Mouse (Mus musculus) kidney, adult 9 months (tissue): ENCODE results near the gene Slamf1.
"Not testable (repeated sequence)": the region's sequence is repeated elsewhere in the genome, so short reads cannot be mapped to it uniquely, and the experiment has no call there.

Experiments
- DNase-seq: peaks from one replicate; pipeline ENCODE4 v3.0.0; 2022

The Slamf1 gene

DNA sequence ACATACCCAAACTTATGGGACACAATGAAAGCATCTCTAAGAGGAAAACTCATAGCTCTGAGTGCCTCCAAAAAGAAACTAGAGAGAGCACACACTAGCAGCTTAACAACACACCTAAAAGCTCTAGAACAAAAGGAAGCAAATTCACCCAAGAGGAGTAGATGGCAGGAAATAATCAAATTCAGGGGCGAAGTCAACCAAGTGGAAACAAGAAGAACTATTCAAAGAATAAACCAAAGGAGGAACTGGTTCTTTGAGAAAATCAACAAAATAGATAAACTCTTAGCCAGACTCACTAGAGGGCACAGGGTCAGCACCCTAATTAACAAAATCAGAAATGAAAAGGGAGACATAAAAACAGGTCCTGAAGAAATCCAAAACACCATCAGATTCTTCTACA lies 44.1 kb downstream of the Slamf1 start:
- not testable (repeated sequence) for DNase-seq

DNA sequence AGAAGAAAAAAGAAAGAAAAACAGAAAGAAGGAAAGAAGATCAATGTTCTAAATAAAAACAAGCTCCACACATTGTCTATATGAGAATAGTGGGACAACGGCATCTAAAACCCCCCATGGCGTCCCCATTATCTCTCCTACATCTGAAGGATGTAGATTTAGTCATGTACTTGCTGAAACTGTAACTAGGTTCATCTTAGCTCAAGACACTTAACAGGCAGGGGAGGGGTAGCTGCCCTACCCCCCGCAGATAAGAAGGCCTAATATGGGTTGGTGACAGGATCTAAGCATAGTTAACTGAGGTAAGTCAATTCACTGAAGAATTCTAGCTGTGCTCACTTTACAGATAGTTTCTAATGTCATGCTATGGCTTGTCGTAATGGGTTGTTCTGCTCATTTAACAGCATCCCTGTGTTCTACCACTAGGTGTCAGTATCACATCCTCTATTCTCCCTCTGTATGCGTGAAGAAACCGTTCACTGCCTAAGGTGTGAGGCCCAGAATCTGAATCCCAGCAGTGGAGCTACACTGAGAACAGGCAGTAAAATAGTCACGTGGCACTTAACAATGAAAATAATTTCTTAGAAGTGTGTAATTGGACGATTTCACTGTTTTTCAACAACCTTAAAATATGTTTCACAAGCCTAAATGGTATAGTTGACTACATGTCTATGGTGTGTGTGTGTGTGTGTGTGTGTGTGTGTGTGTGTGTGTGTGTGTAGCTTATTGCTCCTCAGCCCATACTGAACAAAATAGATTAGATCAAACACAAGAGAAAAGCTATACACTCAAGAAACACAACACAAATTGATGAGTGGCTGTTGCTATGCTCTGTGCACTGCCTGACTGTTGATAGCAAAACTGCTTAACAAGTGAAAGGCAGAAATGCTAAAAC lies 48.9 kb downstream of the Slamf1 start:
- peak; percentile 60 for DNase-seq

DNA sequence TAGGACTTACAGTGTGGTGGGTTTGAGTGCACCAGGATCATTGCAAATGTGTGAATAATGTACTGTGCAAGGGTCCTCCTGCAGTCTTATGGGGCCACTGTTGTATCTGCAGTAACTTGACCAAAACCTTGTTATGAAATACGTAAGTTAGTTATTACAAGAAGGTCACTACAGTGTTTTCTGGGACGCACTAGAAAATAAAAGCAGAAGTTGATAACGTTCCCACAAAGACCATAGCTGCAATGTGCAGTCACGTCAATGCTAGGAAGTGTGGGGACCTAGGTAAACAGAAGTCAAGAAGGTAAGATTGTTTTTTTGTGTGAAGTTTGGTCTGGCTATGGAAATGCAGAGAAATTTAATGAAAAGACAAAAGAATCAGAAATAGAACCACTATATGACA lies 50.1 kb downstream of the Slamf1 start:
- DNase-seq, result no peak

DNA sequence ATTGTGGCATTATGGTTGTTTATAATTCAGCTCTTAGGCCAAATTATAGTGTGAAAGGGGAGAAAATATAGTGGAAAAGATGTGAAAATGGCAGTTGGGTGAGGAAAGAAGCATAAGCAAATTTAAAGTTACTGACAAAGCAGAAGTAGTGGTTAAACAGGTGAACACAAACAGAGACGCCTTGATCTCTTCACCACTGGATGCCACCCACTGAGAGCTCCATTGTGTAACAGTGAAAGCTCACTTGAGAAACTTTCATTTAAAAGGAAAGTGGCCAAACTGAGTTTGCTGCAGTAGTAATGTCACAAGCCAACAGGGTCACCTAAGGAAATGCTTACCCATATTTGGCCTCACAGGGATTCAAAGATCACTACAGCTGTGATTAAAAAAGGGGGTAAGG lies 54.4 kb downstream of the Slamf1 start:
- no peak for DNase-seq

DNA sequence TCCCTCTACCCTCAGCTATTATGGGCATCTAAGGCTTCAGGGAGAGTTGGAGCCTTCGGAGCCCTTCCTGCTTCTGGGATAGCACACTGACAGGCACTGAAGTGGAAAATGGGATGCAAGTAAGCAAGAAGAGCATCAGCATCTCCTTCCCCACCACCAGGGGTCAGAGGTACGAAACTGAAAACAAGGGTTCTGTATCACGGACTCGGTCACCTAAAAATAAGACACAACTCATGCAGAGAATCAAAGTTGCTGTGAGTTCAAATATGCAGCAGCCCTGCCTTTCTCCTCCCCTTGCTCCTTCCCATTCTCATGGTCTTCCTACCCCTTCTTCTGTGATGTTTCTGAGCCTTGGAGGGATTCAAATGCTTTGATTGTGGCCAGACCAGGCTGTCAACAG lies 58.5 kb downstream of the Slamf1 start:
- DNase-seq, result no peak

DNA sequence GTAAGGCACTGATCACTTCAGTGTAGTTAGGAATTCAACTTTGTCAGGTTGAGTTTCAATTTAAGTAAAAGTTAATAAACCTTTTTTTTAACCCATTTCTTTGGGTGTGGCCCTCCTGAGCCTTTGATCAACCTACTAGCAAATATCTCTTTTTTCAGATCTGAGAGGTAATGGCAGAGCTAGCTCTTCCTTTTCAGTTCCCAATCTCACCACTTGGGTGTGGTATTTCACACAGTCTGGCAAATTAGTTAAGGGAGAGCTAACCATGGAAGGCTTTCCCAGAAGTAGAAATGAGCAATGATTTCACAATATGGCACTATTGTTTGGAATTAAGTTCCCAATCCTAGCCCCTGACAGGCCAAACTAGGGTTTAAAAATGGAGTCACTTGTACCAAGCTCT lies 59.2 kb downstream of the Slamf1 start:
- peak; percentile 27 for DNase-seq

DNA sequence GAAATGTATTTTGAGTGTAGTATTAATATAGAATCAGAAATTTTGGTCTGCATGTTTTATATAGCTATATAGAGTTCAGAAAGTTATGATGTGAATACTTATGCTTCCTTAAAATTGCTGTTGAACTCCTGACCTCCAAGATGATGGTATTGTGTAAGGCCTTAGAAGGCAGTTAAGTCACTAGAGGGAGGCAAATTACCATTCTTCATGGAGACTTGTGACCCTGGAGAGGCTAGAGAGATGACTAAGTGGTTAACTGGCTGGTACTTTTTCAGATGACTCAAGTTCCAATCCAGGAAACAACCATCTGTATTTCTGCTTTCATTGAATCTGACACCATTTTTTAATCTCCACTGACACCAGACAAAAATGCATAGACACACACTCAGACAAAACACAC lies 60.7 kb downstream of the Slamf1 start:
- no peak for DNase-seq

DNA sequence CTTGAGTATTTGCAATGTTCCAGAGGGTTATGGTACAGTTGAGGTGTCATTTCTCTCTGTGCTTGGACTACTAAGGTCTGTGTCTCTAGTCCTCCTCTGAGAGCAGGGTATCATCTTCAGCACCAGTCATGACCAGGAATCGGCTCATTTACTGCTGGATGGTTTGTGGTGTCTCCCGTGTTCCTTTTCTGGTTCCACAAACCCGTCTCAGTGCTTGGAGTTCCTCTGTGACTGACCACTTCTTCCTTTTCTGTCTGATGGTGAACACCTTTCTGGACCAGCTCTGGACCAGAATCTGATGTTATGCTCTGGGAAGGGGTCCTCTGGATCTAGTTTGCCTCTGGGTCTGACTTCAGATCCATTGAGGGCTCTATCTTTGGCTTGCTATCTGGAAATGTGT lies 72.6 kb downstream of the Slamf1 start, which contains the start of gene Cd84:
Cd84 (plus strand) TSS at position 210 of the 400 bp plus-strand sequence.
- no peak for DNase-seq

DNA sequence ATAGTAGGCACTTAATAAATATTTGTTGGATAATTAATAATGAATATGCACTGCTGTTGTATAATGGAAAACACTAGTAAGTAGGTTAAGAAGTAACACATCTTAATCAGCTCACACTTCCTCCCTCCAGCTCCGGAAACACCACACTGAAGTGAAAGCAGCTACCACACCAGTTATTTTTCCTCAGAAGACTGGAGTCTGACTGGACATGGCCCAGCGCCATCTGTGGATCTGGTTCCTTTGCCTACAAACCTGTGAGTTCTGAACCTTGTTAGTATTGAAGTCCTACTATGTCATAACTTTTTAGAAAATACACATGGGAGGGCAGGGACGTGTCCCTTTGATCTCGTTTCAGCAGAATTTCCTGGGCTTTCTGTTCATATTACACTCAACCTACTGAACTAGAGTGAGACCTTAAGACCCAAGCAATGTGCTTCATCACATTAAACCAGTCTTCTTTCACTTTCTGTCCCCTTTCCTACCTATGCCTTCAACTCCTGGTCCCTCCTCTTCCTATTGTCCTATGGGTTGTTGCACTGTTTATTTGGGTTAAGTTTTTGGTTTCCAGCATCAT lies 73.6 kb downstream of the Slamf1 start:
- no peak for DNase-seq

DNA sequence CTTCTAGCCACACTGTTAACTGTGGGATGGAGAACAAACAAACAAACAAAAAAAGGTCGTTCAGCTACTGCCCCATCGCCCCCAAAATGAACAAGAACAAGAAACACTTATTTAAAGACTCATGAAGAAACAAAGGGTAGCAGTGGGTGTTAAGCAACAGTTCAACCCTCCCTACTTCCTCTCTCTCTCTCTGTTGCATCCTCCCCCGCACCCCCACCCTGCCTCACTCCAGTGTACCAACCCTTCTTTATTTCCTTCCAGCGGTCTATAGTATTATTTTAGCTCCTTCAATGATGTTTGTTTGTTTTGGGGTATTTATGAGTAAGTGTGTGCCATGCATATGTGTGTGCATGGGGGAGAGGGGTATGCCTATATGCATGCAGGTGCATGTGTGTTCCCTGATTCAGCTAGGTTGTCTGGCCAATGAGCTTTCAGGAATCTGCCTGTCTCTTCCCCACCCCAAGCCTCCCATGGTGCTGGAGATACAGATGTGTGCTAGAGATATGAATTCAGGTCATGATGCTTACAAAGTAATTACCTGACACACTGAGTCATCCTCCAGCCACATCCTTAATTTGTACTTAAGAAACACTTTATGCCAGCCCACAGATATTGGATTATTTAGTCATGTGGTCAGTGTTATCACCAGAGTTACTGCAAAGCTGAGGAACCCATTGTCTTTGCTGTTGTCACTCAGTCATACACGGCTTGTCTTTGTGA lies 78.3 kb downstream of the Slamf1 start:
- DNase-seq, result no peak

DNA sequence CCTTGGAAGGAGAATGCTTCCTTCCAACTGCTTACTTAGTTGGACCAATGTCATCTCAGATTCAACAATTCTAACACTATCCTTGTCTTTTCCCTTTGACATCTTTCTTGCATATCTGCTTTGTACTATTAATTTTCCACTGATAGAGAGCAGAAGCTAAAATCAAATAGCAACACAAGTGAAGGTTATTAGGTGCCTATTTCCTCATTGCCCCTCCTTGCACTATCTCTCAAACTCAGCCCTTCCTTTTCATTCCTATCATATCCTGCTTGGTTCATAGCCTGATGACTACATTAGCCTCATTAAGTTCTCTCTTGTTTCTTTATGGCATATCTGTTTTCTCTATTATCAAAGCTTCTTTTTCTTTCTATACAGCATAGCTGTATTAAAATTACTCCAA lies 81.3 kb downstream of the Slamf1 start:
- DNase-seq, result no peak

DNA sequence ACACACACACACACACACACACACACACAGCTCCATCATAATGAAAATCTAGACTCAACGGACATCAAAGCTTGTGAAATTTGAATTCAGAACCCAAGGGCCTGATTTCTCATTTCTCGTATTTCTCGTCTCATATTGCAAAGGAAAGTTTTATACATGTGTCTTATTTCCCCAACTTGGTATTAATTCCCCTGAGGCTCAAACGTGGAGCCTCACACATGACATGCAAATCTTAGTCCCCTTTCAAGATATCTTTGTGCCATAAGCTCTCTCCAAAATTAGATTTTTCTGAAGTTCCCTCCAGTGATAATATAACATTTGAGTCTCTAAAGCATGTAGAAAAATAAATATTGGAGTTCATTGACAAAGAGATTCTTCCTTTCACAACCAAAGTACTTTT lies 81.8 kb downstream of the Slamf1 start:
- DNase-seq, result no peak

DNA sequence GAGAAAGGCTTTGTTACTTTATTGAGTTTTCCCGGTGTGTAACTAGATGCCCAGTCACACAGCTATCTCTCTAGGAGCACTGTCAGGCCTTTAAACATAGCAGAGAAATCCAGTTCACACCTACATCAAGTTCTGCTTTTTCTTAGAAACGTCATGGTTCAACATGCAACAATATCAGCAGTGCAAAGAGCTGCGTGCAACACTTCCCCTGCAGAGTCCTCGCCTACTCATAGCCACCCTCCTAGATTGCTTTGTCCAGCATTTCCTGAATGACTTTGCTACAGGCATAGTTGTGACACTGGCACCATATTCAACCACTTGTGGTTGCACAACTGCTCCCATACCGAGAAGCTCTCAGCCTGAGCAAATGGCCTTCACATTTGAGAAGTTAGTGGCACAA lies 82.5 kb downstream of the Slamf1 start:
- DNase-seq, result peak; percentile 4
